Mouse (Mus musculus): ENCODE data around the gene Tanc1.

- TF ChIP-seq CTCF (IDR thresholded peaks at IDR 0.05; ENCODE audit: low read depth) (no peak), EP300 (IDR thresholded peaks at IDR 0.05; ENCODE audit: low read depth) (no peak)
Observed at GRCm38 (mm10) chr2:59791596-59791995, 179.8 kb downstream of the Tanc1 start.
